Mouse (Mus musculus) mature B cell (primary cell): ENCODE data around the gene Gm10337.

Experiments used
- in situ Hi-C: fragments of 300-500 bp; cut with MboI; formaldehyde crosslinking; loops from 2 replicates; pipeline ENCODE4 v1.14.3; 2019

The Gm10337 gene

DNA sequence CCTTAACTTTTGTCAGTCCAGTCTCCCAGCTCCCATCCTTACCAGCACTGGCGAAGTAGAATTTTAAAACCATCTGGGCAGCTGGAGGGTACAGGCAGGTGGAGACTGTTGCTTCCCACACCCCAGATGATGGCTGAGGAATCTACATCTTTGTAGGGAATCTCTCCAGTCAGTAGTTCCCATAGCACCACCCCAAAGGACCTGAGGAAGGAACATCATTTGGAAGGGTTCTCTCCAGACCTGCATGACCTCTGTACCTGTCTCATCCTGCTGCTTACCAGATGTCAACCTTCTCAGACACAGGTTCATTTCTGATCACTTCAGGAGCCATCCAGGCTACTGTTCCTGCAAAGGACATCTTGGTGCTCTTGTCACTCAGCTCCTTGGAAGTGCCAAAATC lies at the start of gene Gm10337:
Gene Gm10337 (plus strand): TSS at position 276 of the 400 bp plus-strand sequence.
- in situ Hi-C loops, result no loop called here

- in situ Hi-C loops, result no loop called here
Measured at GRCm38 (mm10) chr15:102455993-102456392, 47.5 kb upstream of the Gm10337 start.

DNA sequence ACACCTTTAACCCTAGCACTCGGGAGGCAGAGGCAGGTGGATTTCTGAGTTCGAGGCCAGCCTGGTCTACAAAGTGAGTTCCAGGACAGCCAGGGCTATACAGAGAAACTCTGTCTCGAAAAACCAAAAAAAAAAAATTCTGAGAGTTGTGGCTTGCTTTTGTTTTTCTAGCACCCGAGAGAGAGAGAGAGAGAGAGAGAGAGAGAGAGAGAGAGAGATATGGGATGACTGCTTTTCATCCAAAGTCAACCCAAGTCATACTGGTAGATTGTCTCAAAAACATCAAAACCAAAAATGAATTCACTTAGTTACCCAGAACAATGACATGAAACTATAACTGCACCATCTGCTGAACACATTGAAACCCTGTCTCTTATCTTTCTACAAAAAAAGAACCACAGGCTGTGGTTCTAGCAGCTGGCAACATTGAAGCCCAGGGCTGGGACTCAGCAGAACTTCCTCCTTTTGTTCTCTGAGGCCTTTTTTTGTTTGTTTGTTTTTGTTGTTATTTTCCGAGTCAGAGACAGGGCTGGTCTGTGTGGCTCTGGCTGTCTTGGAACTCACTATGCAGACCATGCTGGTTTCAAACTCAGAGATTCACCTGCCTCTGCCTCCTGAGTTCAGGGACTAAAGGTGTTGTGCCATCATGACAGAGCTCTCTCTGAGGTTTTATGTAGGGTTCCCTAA lies 45.3 kb upstream of the Gm10337 start:
- in situ Hi-C loops, result no loop called here

- in situ Hi-C loops, result no loop called here
Measured at GRCm38 (mm10) chr15:102458904-102459317, 44.6 kb upstream of the Gm10337 start, which contains the start of gene Prr13. Prr13 (plus strand) TSS chr15:102459028.

- in situ Hi-C loops, result no loop called here
Measured at GRCm38 (mm10) chr15:102459381-102459780, 44.1 kb upstream of the Gm10337 start.

DNA sequence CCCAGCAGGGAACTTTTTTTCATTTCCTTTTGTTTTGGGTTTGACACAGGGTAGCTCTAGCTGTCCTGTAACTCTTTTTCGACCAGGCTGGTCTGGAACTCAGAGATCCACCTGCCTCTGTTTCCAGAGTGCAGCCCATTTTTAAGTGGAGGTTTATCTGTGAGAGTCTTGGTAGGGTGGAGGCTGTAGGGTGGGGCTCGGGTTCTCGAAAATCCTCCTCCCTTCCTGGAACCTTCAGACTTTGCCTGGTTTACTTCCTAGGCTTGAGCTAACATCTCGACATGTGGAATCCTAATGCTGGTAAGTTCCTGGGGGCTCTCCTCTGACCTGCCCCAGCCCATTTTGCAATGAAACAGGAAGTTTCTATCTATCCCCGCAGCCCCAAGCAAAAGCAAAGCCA lies 43.7 kb upstream of the Gm10337 start:
- in situ Hi-C loops, result loop anchor here (5.0 kb wide), 1 partner anchor 67 kb away; no protein-coding TSS in a partner anchor

GRCm38 (mm10) chr15:102460409-102460808 lies 43.1 kb upstream of the Gm10337 start:
- in situ Hi-C loops, result loop anchor here (5.0 kb wide), 1 partner anchor 67 kb away; no protein-coding TSS in a partner anchor

DNA sequence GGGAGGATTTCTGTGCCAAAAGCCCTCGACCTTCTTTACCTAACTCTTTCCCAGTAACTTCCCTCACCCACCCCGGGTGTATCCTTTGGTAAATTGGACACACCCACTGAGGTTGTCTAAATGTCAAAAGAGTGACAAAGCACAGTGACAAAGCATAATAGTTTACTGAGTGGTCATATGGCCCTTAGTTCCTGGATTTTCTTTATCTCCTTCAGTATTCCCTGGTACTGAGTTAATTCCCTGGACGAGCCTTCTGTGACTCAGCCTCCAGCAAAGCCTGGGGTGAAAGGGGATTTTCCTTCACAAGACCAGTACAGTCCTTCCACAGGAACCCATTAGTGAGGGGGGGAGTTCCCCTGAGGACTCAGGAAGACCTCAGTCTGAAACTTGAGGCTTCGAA lies 42.6 kb upstream of the Gm10337 start:
- in situ Hi-C loops, result loop anchor here (5.0 kb wide), 1 partner anchor 66 kb away; no protein-coding TSS in a partner anchor

DNA sequence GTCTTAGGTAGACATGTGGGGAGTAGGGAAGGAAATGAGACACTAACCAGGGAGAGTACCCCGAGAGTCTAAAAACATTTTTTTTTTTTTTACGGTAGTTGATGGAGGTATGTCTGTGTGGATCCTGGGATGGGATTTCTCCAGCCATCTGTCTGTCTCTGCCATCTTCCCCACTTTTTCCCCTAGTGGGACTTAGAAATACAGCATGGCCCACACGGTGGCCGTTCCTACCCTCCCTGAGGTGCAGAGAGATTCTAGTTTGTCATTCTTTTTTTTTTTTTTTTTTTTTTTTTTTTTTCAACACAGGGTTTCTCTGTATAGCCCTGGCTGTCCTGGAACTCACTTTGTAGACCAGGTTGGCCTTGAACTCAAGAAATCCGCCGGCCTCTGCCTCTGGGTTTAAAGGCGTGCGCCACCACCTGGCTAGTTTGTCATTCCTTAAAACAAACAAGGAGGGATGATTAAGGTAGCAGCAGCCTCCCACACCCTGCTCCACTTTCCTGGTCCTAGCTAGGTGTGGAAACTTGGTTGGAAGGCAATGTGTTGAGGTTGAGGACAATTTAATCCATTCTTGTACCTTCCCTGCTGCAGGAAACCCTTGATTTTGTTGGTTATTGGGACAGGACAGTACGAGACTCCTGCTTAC lies 42.0 kb upstream of the Gm10337 start:
- in situ Hi-C loops, result loop anchor here (5.0 kb wide), 1 partner anchor 66 kb away; no protein-coding TSS in a partner anchor

DNA sequence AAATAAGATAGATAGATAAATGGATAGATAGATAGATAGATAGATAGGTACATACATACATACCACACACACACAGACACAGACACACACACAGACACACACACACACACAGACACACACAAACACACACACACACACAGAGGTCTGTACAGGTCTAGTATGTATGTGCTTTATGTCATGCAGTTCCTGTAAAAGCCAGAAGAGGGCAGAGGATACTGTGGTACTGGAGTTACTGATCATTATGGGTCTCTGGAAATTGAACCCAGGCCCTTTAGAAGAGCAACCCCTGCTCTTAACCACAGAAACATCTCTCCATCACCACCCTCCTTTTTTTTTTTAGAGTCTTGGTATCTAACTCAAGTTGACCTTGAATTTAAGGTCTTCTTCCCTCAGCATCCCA lies 39.9 kb upstream of the Gm10337 start:
- in situ Hi-C loops, result loop anchor here (5.0 kb wide), 1 partner anchor 64 kb away; no protein-coding TSS in a partner anchor

DNA sequence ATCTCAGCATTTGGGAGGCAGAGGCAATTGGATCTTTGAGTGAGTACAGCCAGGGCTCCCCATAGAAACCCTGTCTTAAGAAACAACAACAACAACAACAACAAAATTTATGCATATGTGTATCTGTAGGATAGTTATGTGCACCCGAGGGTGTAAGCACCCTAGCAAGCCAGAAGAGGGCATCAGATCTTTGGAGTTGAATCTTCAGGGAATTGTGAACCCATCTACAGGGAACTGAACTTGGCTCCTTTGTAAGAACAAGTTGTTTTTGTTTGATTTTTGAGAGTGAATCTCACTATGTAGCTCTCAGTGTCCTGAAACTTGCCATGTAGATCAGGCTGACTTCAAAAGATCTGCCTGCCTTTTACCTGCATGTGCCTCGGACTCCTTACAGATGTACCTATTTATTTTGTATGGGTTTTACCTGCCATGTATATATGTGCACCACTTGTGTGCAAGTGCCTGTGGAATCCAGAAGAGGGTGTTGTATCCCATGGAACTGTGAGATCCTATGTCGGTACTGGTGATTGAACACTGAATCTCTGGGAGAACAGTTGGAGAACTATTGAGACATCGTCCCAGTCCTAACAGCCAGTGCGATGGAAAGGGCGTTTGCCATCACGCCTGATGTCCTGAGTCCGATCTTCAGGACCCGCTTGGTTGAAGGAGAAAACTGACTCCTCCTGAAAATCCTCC lies 34.7 kb upstream of the Gm10337 start:
- in situ Hi-C loops, result no loop called here

GRCm38 (mm10) chr15:102470183-102470604 lies 33.3 kb upstream of the Gm10337 start, which contains the start of gene Pcbp2:
Pcbp2 (plus strand) TSS chr15:102470539.
- in situ Hi-C loops, result no loop called here

GRCm38 (mm10) chr15:102470605-102471294 lies 32.8 kb upstream of the Gm10337 start:
- in situ Hi-C loops, result no loop called here

DNA sequence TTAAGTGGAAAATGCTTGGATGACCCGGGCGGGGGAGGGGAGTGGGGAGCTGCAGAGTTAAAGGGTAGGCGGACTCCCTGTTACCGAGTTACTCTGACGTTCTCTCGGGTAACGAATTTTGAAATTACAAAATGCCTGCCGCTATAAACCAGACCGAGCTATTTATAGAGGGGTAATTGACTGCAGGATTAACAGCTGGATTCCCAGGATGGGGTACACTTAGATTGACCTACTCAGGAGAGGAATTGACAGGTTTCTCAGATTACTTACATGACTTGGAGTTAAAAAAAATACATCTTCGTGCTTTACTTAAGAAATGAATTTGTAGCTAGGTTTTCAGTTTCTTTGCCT lies 32.3 kb upstream of the Gm10337 start:
- in situ Hi-C loops, result no loop called here

DNA sequence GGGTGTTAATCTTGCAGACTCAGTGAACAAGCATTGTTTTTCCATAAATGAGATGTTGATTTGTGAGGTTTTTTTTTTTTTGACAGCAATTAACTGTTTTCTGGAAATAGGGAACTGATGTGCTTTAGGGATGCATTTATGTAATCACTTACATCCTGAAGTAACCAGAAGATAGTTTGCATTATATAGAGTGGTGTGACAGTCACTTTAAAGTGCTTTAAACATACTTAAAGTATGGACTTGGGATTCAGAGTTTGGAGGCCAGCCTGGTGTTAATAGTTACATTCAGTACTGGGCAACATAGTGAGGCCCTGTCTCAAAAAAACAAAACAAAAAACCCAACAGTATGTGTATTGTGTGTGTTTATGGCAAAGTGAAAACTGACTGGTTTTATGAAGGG lies 31.8 kb upstream of the Gm10337 start:
- in situ Hi-C loops, result no loop called here

- in situ Hi-C loops, result no loop called here
Measured at GRCm38 (mm10) chr15:102473246-102473645, 30.3 kb upstream of the Gm10337 start.

GRCm38 (mm10) chr15:102474520-102474919 lies 29.0 kb upstream of the Gm10337 start:
- in situ Hi-C loops, result no loop called here

DNA sequence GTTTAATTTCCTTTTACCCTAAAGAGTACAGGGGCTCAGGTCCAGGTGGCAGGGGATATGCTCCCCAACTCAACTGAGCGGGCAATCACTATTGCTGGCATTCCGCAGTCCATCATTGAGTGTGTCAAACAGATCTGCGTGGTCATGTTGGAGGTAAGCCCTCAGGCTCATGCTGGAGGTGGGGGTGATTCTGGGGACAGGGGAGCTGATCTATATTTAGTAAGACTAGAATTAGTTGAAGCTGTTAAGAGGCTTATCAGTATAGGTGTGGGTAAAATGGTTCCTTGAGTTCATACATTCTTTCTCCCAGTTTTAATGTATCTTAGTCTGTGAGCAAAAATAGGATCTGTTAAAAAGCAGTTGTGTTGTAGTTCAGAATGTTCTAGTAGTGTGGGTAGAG lies 20.4 kb upstream of the Gm10337 start:
- in situ Hi-C loops, result no loop called here

- in situ Hi-C loops, result no loop called here
Measured at GRCm38 (mm10) chr15:102485853-102486252, 17.7 kb upstream of the Gm10337 start.

- in situ Hi-C loops, result no loop called here
Measured at GRCm38 (mm10) chr15:102487664-102488063, 15.9 kb upstream of the Gm10337 start.

- in situ Hi-C loops, result no loop called here
Measured at GRCm38 (mm10) chr15:102498322-102498721, 5.2 kb upstream of the Gm10337 start.

DNA sequence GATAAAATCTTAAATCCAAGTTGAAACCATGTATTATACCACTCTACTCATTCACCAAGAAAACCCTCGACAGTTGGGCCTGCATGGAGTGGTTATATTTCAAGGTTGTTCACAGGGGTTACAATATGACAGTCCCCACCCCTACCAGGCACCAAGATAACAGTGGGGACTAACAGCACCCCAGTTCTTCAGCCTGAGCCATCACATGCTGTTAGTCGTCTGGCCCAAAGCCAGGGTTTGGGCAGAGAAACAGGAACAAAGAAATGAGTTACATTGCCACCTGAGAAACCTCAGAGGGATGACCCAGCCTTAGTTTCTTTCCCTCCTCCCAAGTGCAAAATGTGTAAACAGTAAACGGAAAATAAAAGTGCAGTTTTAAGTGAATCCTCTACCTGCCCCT lies 4.2 kb upstream of the Gm10337 start:
- in situ Hi-C loops, result no loop called here
